Mouse (Mus musculus): ENCODE data around the gene Mlst8.

GRCm38 (mm10) chr17:24425905-24426304 lies 53.0 kb downstream of the Mlst8 start:
- TF ChIP-seq CTCF (IDR thresholded peaks at IDR 0.05; ENCODE audit: borderline replicate concordance, insufficient read depth, low read length) (no peak), POLR2A (IDR thresholded peaks at IDR 0.05; ENCODE audit: low read depth, low read length) (no peak)

Measured in embryonic fibroblast, embryonic 13.5 days (primary cell).